Mouse (Mus musculus): ENCODE data around the gene Tmem163. TPM values are rescaled to one million over a fixed set of nuclear protein-coding genes. Genes with fewer than 3 reads are reported as not detected.

The Tmem163 gene
- total and polyA plus RNA-seq, 3 experiments = not detected

DNA sequence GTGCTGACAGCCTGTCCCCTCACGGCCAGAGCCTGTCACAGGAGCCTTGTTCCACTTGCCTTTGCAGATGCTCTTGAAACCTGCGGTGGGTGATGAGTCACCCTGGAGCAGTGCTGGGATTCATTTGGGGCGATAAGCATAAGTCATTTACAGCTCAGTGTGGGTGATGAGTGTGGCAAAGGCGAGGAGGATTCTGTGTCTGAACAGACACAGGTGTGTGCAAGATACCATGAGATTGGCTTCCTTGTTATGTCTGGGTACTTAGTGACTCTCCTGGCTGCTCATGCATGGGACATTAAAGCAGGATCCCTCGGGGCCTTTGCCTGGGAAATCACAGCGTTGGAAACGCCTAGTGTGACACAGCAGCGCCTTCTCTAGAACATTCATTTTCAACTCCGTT lies 218.3 kb downstream of the Tmem163 start (continued):
- TF ChIP-seq CHD1 (IDR thresholded peaks at IDR 0.05; ENCODE audit: low read depth, low read length) (no peak), MAX (IDR thresholded peaks at IDR 0.05; ENCODE audit: low read length) (no peak), MAZ (IDR thresholded peaks at IDR 0.05; ENCODE audit: low read depth, low read length) (no peak), POLR2AphosphoS2 (IDR thresholded peaks at IDR 0.05; ENCODE audit: low read length) (no peak), ETS1 (IDR thresholded peaks at IDR 0.05; ENCODE audit: low read depth, low read length) (no peak)

GRCm38 (mm10) chr1:127459576-127459975 lies 219.8 kb downstream of the Tmem163 start:
- no peak overlapping the region for H3K4me3 ChIP-seq (ENCODE audit: control insufficient read depth in 1 of 2, insufficient read depth in 1 of 2, low read depth in 2 of 2, low read length in 2 of 2)
- no peak overlapping the region for H3K9ac ChIP-seq (ENCODE audit: control insufficient read depth, low read depth, low read length, poor library complexity, severe bottlenecking)
- no peaks in the 10 kb centered on the region for H3K27me3 ChIP-seq (ENCODE audit: control insufficient read depth in 1 of 2, insufficient read depth in 2 of 2, low read length in 2 of 2)
- no peak for DNase-seq (ENCODE audit: low read depth, low spot score)
- no peaks in the 10 kb centered on the region for H3K36me3 ChIP-seq (ENCODE audit: control insufficient read depth in 1 of 2, insufficient read depth in 2 of 2, low read length in 2 of 2)
- TF ChIP-seq UBTF (IDR thresholded peaks at IDR 0.05; ENCODE audit: borderline replicate concordance, insufficient read depth, low read depth, low read length) = no peak
- TF ChIP-seq ZC3H11A (IDR thresholded peaks at IDR 0.05; ENCODE audit: low read depth, low read length) = no peak
- no peak for TF ChIP-seq RCOR1 (IDR thresholded peaks at IDR 0.05; ENCODE audit: low read depth, low read length)
- TF ChIP-seq NELFE (IDR thresholded peaks at IDR 0.05; ENCODE audit: low read depth, low read length) = no peak
- no peak for TF ChIP-seq CHD1 (IDR thresholded peaks at IDR 0.05; ENCODE audit: low read depth, low read length)
- TF ChIP-seq MYB (IDR thresholded peaks at IDR 0.05; ENCODE audit: low read depth, low read length) = no peak
- no peak for TF ChIP-seq CHD2 (IDR thresholded peaks at IDR 0.05; ENCODE audit: low read length)
- TF ChIP-seq ELF1 (IDR thresholded peaks at IDR 0.05; ENCODE audit: low read depth, low read length) = no peak
- TF ChIP-seq NRF1 (IDR thresholded peaks at IDR 0.05; ENCODE audit: insufficient read depth, low read depth, low read length, poor library complexity, severe bottlenecking) = no peak
- TF ChIP-seq KAT2A (conservative IDR thresholded peaks at IDR 0.05; ENCODE audit: low read depth, low read length) = no peak
- no peak for TF ChIP-seq ZMIZ1 (IDR thresholded peaks at IDR 0.05; ENCODE audit: low read depth, low read length)
- no peak for TF ChIP-seq ZKSCAN1 (IDR thresholded peaks at IDR 0.05; ENCODE audit: low read depth, low read length)
- TF ChIP-seq E2F4 (IDR thresholded peaks at IDR 0.05; ENCODE audit: borderline replicate concordance, low read depth, low read length) = no peak
- no peak for TF ChIP-seq USF1 (IDR thresholded peaks at IDR 0.05; ENCODE audit: low read depth, low read length)
- no peak for TF ChIP-seq JUND (IDR thresholded peaks at IDR 0.05; ENCODE audit: low read depth, low read length)
- no peak for TF ChIP-seq ETS1 (IDR thresholded peaks at IDR 0.05; ENCODE audit: low read depth, low read length)
- no peak for TF ChIP-seq ZNF384 (IDR thresholded peaks at IDR 0.05; ENCODE audit: low read depth, low read length)
- no peak for TF ChIP-seq POLR2A (IDR thresholded peaks at IDR 0.05; ENCODE audit: control insufficient read depth in 1 of 2, insufficient read depth in 1 of 2, low read depth in 1 of 2, low read length in 2 of 2, poor library complexity in 1 of 2)
- no peaks in the 10 kb centered on the region for H3K79me2 ChIP-seq (ENCODE audit: control insufficient read depth, insufficient read depth, low read length, poor library complexity)
- no peaks in the 10 kb centered on the region for H3K4me1 ChIP-seq (ENCODE audit: control insufficient read depth in 1 of 2, insufficient read depth in 2 of 2, low read length in 2 of 2)
- no peaks in the 10 kb centered on the region for H3K9me3 ChIP-seq (replicated peaks; ENCODE audit: insufficient read depth, low read length)
- H3K27ac ChIP-seq (ENCODE audit: control insufficient read depth, low read depth, low read length) = no peak overlapping the region
